Mouse (Mus musculus) forelimb bud, embryonic 11.5 days (tissue): Measurements from ENCODE around the gene Nupr1l.
A peak's percentile ranks its signal among the peaks of the same experiment; 100 is the strongest.
"Not testable (repeated sequence)": the region's sequence is repeated elsewhere in the genome, so short reads cannot be mapped to it uniquely, and the experiment has no call there.

Source experiments
- DNase-seq: peaks from one replicate; pipeline ENCODE4 v3.0.0-alpha.2; 2012; ENCODE audit warnings: low read depth, low spot score

Nupr1l gene

DNA sequence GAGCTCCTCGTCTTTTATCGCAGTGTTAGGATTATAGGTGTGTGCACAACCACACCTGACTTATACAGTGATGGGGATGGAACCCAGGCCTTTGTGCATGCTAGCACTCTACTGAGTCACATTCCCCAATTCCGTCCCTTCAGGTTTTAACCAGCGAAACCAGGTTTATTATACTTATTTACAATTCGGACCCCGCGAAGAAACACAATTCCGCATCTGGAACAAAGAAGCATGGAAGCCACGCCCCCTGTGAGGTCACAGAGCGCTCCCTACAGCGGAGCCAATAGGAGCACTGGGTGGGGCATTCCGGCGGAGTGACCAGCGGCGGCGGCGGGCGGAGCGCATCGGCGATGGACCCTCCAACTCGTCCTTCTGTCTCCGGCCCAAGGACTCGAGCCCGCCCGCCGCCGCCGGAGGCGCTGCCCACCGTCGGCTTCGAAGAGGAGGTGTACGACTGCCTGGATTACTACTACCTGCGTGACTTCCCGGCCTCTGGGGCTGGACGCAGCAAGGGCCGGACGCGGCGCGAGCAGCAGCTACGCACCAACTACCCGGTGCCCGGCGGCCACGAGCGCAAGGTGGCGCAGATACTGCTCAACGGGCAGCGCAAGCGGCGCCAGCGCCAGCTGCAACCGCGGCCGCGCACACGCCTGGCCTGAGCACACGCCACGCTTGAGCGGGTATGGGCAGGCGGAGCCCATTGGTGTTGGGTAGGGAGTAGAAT, at the start of gene Nupr1l:
Gene Nupr1l, plus strand, starts transcription at position 299 of the 724 bp plus-strand sequence.
- DNase-seq: peak; percentile 95

DNA sequence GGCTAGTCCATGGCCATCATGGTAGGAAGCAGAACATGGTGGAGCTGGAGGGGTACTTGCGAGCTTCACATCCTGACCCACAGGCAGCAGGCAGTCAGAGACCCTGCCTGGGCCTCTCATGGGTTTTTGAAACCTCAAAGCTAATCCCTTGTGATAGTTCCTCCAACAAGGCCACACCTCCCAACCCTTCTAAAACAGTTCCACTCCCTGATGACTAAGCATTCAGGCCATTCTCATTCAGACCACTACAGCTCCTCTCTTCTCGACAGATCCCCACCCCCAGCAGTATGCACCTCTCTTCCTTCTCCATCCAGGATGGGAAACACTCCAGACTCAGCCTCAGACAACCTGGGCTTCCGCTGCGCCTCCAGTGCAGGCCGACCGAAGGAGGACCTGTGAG, 46.0 kb upstream of the Nupr1l start:
- DNase-seq: no peak

DNA sequence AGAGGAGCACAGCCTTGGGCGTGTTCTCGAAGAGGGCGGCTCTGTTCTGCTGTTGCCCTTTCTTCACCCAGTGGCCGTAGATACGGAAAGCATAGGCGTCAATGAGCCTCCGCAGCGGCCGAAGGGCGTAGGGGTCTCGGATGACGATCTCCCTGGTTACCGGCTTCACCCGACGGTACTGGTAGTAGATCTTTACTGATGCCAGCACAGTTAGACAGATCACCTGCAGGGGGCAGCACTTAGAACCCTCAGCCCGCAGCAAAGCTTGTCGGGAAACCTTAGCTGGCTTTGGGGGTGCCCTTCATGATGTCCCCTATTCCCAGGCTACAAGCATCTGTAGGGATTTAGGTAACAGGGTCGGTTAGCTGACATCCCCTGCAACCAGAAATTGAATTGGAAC, 43.9 kb upstream of the Nupr1l start:
- peak; percentile 42 for DNase-seq

DNA sequence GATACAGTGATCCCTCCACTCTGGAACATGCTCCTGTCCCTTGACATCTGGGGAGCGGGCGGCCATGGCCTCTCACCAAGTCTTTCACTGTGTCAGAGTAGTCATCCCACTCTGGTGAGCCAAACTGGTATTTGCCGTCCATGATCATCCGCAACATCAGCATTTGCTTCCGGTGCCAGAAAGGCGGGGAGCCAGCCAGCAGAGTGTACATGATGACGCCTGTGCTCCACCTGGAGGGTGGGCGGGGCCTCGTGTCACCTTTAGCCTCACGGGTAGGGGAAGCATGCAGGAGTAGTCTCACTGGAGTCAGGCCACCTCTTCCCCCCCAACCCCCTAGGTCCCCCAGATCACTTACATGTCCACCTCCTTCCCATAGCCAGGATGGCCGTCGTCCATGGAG, 42.5 kb upstream of the Nupr1l start:
- no peak for DNase-seq

DNA sequence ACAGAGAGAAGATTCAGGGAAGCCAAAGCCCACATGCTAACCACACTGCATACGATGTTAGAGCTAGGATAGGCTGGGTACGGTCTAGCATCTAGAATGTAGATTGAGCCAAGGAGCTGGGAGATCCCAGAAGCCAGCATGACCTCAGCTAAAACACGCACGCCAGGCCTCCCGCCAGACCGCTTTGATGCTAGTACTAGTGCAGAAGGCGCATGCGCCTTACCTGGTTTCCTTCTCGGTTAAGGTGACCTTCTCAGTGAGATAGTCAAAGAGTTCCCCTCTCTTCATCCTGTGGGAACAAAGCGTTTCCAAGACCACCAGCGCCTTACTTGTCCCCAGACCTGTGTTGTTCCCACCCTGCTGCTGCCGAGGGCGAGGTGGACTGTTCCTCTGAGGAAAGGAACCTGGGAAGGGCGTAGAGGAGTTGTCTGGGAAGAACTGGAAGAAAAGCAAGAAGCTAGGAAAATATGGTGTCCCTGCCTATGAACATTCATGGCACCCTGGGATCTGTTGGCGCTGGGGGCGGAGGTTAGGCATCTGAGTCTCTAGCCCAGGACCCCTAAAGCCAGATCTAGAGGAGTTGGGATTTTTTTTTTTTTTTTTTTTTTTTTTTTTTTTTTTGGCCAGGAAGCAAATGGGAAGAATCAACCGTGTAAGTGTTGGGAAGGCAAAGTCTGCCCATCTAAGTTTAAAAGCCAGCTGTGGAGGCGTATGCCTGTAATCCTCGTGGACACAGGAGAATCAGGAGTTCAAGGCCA, 38.9 kb upstream of the Nupr1l start:
- no peak for DNase-seq

DNA sequence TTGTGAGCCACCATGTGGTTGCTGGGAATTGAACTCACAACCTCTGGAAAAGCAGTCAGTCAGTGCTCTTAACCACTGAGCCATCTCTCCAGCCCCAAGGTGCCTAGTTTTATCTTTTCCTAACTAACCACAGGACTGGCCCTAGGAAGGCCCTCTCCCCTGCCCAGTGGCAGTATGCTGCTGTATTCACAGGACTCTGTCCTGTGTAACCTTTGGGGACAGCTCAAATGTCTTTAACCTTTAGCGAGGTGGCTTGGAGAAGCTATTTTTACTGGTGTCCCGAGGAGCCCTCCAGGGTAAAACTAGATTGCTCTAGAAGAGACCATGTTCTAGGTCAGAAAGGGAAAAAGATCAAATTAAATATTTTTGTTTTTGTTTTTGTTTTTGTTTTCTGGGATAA, 37.1 kb upstream of the Nupr1l start:
- no peak for DNase-seq

DNA sequence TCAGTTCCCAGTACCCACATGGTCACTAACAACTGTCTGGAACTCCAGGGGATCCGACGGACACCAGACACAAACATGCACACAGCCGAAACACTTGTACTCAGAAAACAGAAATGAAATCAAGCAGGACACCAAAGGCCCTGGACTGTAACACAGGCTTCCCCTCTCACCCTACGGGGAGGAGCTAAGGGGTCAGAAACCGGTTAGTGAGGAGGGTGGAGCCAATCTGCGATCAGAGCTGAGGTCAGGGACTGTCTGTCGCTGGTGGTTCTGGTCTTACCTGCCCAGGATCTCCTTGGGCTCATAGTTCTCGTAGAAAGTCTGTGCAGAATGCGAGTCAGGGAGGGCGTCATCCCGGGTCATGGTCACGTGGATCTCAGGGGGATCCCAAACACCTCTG, 34.4 kb upstream of the Nupr1l start:
- DNase-seq: no peak

DNA sequence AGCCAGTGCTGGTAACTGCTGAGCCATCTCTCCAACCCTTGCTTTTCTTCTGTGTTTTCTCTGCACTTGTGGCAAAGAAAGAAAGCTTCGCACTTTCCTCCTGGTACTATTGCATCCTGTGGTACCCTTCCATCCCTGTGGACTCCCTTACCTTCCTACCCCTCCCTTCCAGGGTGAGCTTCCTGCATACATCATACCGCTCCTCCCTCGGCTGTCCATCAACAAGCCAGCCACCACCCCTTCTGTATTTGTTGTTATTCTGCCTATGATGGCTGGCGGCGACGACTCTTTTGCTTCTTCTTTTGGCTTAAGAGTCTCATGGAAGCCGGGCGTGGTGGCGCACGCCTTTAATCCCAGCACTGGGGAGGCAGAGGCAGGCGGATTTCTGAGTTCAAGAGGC, 33.2 kb upstream of the Nupr1l start:
- DNase-seq: no peak

DNA sequence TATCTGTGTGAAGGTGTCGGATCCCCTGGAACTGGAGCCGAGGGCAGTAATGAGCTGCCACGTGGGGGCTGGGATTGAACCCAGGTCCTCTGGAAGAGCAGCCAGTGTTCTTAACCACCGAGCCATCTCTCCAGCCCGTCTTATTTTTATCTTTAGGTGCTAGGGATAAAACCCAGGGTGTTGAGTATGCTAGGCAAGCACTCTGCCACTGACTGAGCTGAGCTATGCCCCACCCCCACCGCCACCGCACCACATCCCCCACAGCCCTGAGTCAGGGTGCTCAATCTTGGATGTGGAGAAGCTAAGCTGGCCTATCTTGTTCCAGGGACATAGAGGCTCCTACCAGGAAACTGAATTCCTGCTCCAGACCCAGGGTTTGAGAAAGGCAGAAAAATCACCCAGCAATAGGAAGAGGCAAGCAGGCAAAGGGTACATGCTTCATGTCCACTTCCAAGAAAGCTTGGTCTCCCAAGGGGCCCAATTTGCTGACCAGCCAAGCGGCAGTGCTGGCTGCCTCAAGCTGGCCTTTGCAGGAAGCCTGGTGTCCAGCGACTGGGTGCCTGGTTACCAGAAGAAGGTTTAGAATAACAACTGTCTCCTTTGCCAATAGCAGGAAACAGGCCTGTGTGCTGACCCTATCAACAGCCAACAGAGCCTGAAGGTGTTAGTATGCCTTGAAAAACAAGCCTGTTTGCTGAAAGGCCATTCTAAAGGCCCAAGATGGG, 30.4 kb upstream of the Nupr1l start:
- DNase-seq: no peak

DNA sequence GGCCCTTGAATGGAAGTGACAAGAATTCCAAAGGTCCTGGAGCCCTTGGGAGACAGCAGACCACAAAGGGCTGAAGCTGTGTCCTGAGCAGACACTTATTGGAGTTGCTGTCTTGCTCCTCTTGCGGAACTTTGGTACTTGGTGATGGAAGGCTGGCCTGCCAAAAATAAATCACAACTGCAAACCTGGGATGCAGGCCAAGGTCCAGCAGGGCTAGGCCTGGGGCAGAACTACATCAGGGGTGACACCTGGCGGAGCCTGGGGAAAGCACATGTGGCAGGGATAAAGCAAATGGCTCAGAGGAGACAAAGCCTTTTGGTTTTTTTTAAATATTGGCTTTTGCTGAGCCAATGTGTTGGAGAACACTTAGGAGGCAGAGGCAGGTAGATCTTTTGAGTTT, 29.4 kb upstream of the Nupr1l start:
- DNase-seq: no peak

DNA sequence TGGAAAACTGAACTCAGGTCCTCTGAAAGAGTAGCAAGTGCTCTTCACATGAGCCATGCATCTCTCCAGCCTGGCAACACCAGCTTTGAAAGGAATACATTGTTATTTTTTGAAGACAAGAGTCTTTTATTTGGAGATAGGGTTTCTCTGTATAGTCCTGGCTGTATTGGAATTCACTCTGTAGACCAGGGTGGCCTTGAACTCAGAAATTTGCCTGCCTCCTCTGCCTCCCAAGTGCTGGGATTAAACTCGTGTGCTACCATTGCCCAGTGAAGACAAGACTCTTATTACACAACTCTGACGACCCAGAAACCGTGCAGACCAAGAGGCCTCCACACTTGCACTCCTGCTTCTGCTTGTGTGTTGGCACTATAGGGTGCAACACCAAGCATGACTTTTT, 28.5 kb upstream of the Nupr1l start:
- DNase-seq: no peak

DNA sequence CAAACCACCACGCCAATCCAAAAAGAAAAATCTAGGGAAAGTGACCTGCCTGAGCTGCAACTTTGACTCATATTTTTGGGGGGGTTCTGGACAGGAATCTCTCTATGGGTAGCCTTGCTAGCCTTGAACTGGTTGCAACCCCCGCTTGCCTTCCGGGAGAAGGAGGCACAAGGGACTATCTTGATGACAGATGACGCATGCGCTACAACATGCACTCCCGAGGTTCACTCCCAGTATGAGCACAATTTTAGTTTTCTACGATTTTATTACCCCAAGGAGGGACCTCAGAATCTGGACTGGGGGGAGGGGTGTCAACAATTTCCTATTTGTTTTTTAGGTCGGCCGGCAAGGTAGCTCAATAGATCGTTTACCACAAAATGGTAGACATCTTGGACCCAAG, 22.1 kb upstream of the Nupr1l start:
- DNase-seq: no peak

DNA sequence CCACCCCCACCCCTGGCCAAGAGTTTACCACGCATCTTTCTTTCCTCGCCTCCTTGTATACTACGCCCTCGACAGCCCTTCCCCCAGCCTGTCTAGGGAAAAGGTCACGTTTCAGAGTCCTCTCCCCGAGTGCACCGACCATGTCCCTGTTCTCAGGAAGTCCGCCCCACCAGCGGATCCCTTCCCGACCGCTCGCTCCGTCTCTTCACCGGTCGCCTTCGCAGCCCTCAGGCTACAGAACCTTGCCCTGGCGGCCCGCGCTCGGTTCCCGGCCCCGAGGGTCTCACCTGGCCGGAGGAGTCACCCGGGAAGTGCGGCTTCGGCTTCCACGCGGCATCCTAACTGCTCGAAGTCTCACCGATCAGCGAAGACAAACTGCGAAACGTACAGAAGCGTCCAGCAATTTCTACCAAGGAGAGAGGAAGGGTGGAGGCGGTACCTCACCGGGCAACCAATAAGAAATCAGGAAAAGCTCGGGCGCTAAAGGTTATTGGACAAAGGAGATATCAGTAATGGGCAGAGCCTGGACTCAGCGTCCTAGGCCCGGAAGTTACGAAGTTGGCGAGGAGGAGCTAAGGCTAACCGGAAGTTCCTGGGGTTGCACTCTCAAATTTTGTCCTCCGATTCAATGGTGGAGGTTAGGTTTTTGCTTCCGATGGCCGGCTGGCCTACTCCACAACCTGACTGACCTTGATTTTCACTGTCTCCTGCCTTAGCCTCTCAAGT, 21.3 kb upstream of the Nupr1l start, which contains the start of gene Chchd2:
Gene Chchd2, minus strand, starts transcription at position 560 of the 726 bp plus-strand sequence.
- DNase-seq: peak; percentile 98

DNA sequence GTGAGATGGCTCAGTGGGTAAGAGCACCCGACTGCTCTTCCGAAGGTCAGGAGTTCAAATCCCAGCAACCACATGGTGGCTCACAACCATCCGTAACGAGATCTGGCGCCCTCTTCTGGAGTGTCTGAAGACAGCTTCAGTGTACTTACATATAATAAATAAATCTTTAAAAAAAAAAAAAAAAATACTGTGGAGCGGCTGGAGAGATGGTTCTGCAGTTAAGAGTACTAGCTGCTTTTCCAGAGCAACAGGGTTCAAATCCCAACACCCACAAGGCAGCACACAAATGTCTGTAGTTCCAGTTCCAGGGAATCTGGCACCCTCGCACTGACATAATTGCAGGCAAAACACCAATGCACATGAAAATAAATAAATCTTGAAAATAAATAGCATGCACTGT, 17.9 kb upstream of the Nupr1l start:
- not testable (repeated sequence) for DNase-seq

DNA sequence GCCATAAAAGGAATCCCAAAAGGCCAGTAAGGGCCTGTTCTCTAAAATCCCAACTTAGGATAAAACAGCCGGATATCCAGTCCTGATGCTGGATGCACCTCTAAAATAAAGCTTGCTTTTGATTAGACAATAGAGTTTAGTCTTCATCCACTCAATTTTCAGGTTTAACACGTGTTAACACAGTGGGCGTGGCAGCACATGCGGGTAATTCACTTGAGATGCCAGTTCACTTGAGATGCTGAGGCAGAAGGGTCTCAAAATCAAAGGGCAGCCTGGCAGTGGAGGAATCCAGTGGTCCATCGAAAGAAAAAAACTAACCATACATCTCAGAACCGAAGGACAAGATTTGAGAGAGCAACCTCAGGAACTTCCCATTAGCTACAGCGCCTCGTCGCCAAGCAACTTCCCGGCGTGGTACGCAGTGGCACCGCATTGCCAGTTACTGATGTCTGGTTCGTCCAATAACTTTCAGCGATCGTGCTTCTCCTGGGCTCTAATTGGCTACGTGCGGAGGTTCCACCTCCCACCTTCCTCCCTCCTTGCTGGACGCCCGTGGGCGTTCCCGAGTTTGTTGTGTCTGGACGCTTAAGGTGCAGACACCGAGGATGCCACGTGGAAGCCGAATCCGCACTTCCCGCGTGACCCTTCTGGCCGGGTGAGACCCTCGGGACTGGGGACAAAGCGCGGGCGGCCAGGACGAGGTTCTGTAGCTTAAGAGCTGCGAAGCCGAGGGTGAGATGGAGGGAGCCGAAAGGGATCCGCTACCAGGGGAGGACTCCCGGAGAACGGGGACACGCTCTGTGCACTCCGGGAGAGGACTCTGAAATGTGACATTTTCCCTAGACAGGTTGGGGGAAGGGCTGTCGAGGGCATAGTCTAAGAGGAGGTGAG, 12.9 kb upstream of the Nupr1l start, which contains the start of gene Zbed5:
Gene Zbed5, plus strand, starts transcription at position 526 of the 891 bp plus-strand sequence.
- peak; percentile 96 for DNase-seq

DNA sequence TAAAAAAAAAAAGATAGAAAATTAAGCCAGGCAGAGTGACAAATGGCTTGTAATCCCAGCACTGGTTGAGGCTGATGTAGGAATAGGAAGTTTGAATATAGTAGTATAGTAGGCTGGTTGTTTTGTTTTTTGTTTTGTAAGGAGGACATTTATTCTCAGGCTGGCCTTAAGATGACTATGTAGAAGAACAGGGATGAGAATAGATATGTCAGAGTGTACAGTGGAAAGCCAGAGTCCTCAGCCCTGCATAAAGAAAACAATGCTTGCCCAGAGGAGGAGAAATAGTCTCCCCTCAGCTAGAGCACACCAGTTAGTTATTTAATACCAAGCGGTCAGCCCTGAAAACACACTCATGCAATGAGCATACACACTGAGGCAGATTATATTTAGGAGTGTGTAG, 9.9 kb upstream of the Nupr1l start, which contains the start of gene Phkg1:
Gene Phkg1, minus strand, starts transcription at position 101 of the 400 bp plus-strand sequence.
- no peak for DNase-seq

DNA sequence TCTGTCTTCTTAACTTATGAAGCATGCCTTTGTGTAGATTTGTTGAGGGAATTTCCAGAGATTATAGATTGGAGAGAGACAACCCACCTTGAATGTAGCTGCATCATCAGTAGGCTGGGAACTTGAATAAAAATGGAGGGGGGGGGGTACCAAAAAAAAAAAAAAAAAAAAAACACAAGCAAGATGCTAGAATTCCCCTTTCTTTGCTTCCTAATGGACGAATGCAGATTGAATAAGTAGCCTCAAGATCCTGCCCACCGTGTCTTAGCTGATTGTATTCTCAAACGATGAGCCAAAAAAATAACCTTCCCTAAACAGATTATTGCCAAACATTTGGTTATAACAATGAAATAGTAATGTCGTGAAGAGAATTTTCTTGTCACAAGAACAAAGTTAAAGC, 565 bp upstream of the Nupr1l start:
- DNase-seq: no peak

DNA sequence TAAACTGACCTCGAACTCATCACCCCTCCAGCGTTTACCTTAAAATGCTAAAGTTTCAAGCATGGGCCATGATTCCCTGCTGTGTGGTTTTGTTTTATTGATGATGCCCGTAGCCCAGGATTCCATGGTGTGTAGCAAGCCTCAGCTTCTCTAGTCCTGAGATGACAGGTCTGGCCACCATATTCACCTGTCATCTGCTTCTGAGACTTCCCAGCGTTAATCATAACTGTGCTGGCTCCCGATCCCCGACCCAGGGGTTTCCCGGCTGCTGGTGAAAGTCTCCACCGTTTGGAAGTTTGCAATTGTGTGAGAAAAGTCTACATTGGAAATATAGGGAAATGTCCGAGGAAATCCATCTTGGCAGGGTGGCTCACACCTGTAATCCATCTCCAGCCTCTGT, 807 bp downstream of the Nupr1l start:
- no peak for DNase-seq

DNA sequence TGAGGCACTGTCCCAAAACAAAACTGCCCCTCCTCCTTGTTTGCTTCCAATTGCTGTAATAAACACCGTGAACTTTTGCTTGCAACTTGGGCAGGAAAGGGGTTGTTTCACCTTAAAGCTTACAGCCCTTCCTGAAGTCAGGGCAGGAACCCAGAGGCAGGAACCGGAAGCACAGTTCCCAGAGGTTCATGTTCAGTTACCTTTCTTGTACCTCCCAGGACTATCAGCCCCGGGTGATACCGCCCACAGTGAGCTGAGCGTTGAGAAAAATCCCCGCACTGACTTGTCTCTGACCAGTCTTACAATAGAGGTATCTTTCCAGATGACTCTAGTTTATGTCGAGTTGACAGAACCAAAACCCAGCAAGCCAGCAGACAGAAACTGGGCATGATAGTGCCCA, 1.3 kb downstream of the Nupr1l start:
- DNase-seq: no peak

DNA sequence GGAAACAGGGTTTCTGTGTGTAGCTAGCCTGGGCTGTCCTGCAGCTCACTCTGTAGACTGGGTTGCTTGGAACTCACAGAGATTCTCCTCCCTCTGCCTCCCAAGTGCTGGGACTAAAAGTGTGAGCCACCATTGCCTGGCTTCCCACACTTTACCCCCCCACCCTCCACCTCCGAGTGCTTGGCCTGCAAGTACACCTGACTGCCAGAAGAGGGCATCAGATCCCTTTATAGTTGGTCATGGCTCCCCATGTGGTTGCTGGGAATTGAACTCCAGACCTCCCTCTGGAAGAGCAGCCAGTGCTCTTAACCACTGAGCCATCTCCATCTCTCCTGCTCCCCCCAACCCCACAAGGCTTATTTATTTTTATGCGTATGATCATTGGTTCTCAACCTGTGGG, 5.7 kb downstream of the Nupr1l start:
- peak; percentile 46 for DNase-seq

DNA sequence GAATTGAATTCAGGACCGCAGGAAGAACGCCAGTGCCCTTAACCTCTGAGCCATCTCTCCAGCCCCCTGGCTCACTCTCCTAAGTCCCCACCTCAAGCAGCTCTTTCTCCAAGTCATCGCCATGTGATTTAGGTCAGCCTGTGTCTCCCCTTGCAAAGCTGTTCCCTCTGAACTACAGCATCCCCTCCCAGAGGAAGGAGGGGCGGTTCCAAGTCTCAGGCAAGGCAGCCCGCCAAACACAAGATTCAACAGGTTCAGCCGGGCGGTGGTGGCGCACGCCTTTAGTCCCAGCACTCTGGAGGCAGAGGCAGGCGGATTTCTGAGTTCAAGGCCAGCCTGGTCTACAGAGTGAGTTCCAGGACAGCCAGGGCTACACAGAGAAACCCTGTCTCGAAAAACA, 7.2 kb downstream of the Nupr1l start:
- not testable (repeated sequence) for DNase-seq
